Mouse (Mus musculus): ENCODE measurements at regions not wholly inside any gene's neighbourhood (a gene's known extent, or its start where the extent isn't known, plus 50 kb on each side); places are given as distances from the start of the nearest gene placed in this dataset.
A peak's percentile ranks its signal among the peaks of the same experiment; 100 is the strongest.

GRCm38 (mm10) chr19:54407904-54408303 is 364.0 kb downstream of the Adra2a start:
- DNase-seq (ENCODE audit: low spot score in 2 of 2) = no peak
- intact Hi-C loops (cut with DNase I) = no loop called here

- no peak for DNase-seq (ENCODE audit: low spot score in 2 of 2)
- intact Hi-C loops (cut with DNase I) = no loop called here
Observed at GRCm38 (mm10) chr19:54429062-54429461, 385.1 kb downstream of the Adra2a start.

- intact Hi-C loops (cut with DNase I) = no loop called here
- DNase-seq (ENCODE audit: low spot score in 2 of 2) = no peak
Observed at GRCm38 (mm10) chr19:54440713-54441112, 396.8 kb downstream of the Adra2a start.

- no peak for DNase-seq (ENCODE audit: low spot score in 2 of 2)
- intact Hi-C loops (cut with DNase I) = no loop called here
Observed at GRCm38 (mm10) chr19:54460426-54461170, 416.6 kb downstream of the Adra2a start.

- no peak for DNase-seq (ENCODE audit: low spot score in 2 of 2)
Observed at GRCm38 (mm10) chr19:54462480-54462879, 418.5 kb downstream of the Adra2a start.

GRCm38 (mm10) chr19:54470034-54470433 is 426.1 kb downstream of the Adra2a start:
- intact Hi-C loops (cut with DNase I) = no loop called here

More at GRCm38 (mm10) chr19:54462480-54462879, 418.5 kb downstream of the Adra2a start:
- intact Hi-C loops (cut with DNase I) = no loop called here

GRCm38 (mm10) chr19:54498066-54498465 is 454.1 kb downstream of the Adra2a start:
- intact Hi-C loops (cut with DNase I) = no loop called here
- DNase-seq (ENCODE audit: low spot score in 2 of 2) = no peak

More at GRCm38 (mm10) chr19:54470034-54470433, 426.1 kb downstream of the Adra2a start:
- peak in 1 of 2 experiments; percentile 35 for DNase-seq (ENCODE audit: low spot score in 2 of 2)

- intact Hi-C loops (cut with DNase I) = loop anchor here (5.0 kb wide), 1 partner anchor 492 kb away; the partner anchor contains the start of gene Adra2a
- DNase-seq (ENCODE audit: low spot score in 2 of 2) = peak; percentile 1 to 5
Observed at GRCm38 (mm10) chr19:54533858-54534257, 489.9 kb downstream of the Adra2a start.

GRCm38 (mm10) chr19:54555351-54555750 is 511.4 kb downstream of the Adra2a start:
- intact Hi-C loops (cut with DNase I) = no loop called here
- no peak for DNase-seq (ENCODE audit: low spot score in 2 of 2)

GRCm38 (mm10) chr19:54557984-54558383 is 514.0 kb downstream of the Adra2a start:
- intact Hi-C loops (cut with DNase I) = no loop called here
- no peak for DNase-seq (ENCODE audit: low spot score in 2 of 2)

- intact Hi-C loops (cut with DNase I) = no loop called here
- DNase-seq (ENCODE audit: low spot score in 2 of 2) = no peak
Observed at GRCm38 (mm10) chr19:54583574-54583973, 539.6 kb downstream of the Adra2a start.

GRCm38 (mm10) chr19:54584687-54585237 is 540.8 kb downstream of the Adra2a start:
- no peak for DNase-seq (ENCODE audit: low spot score in 2 of 2)
- intact Hi-C loops (cut with DNase I) = no loop called here

GRCm38 (mm10) chr19:54585326-54585725 is 541.4 kb downstream of the Adra2a start:
- intact Hi-C loops (cut with DNase I) = no loop called here
- DNase-seq (ENCODE audit: low spot score in 2 of 2) = no peak

- intact Hi-C loops (cut with DNase I) = no loop called here
Observed at GRCm38 (mm10) chr19:54603345-54603744, 523.7 kb downstream of the Gpam start.

GRCm38 (mm10) chr19:54605346-54605745 is 521.7 kb downstream of the Gpam start:
- DNase-seq (ENCODE audit: low spot score in 2 of 2) = no peak
- intact Hi-C loops (cut with DNase I) = no loop called here

More at GRCm38 (mm10) chr19:54603345-54603744, 523.7 kb downstream of the Gpam start:
- no peak for DNase-seq (ENCODE audit: low spot score in 2 of 2)

GRCm38 (mm10) chr19:54616924-54617323 is 510.1 kb downstream of the Gpam start:
- intact Hi-C loops (cut with DNase I) = no loop called here
- DNase-seq (ENCODE audit: low spot score in 2 of 2) = peak in 1 of 2 experiments; percentile 39
